Mouse (Mus musculus) stomach, embryonic 14.5 days (tissue): Measurements from ENCODE around the gene Serpinb1a. TPM values are rescaled to one million over a fixed set of nuclear protein-coding genes. Genes with fewer than 3 reads are reported as not detected.

Source experiments
- ATAC-seq: fragments of 200-750 bp; cut with Nextera tagmentation; 2 replicates; pipeline ENCODE4 v1.8.0; 2017; ENCODE audit warnings: low read depth, moderate TSS enrichment; ENCODE audit not compliant: insufficient number of reproducible peaks, insufficient read depth, low FRiP score
- H3K27ac ChIP-seq: fragments of 300-500 bp; sonication (generic); 2 replicates; pipeline ENCODE4 v1.5.1; 2014; ENCODE audit warnings: mild to moderate bottlenecking, low read length, moderate library complexity, mixed read lengths
- H3K27me3 ChIP-seq: fragments of 300-500 bp; sonication (generic); 2 replicates; pipeline ENCODE4 v1.6.1; 2014; ENCODE audit warnings: low read length, control low read depth, mixed read lengths; ENCODE audit not compliant: control insufficient read depth, insufficient read depth
- H3K36me3 ChIP-seq: fragments of 300-500 bp; sonication (generic); 2 replicates; pipeline ENCODE4 v1.6.1; 2014; ENCODE audit warnings: mild to moderate bottlenecking, control low read depth, low read length, moderate library complexity, mixed read lengths; ENCODE audit not compliant: control insufficient read depth, insufficient read depth
- H3K4me1 ChIP-seq: fragments of 300-500 bp; sonication (generic); 2 replicates; pipeline ENCODE4 v1.6.1; 2014; ENCODE audit warnings: low read length, control low read depth, mixed read lengths; ENCODE audit not compliant: control insufficient read depth, insufficient read depth
- H3K4me2 ChIP-seq: fragments of 300-500 bp; sonication (generic); replicated peaks from 2 replicates; pipeline ENCODE4 v1.6.1; 2014; ENCODE audit warnings: low read depth, low read length, control low read depth
- H3K4me3 ChIP-seq: fragments of 300-500 bp; sonication (generic); 2 replicates; pipeline ENCODE4 v1.5.1; 2014; ENCODE audit warnings: low read depth, low read length, control low read depth
- H3K9ac ChIP-seq: fragments of 300-500 bp; sonication (generic); replicated peaks from 2 replicates; pipeline ENCODE4 v1.6.1; 2014; ENCODE audit warnings: low read depth, mild to moderate bottlenecking, control low read depth, low read length, moderate library complexity, mixed read lengths
- H3K9me3 ChIP-seq: fragments of 300-500 bp; sonication (generic); 2 replicates; pipeline ENCODE4 v1.6.1; 2016; ENCODE audit warnings: low read depth, low read length, control low read depth; ENCODE audit not compliant: control insufficient read depth
- WGBS: fragments of 180-500 bp; shearing (Covaris S2); extraction: QIAGEN DNeasy Blood & Tissue Kit; methylation state at CpG from one replicate; pipeline ENCODE4 v1.1.7; 2014; 5-methylcytosine and 5-hydroxymethylcytosine counted together
- polyA plus RNA-seq: library from polyadenylated mRNA; unstranded; fragments of >200 nt; fragmentation: Nextera tagmentation; extraction: Ambion mirVana; gene quantifications from 2 replicates; pipeline ENCODE4 v1.2.1, GENCODE M21; 2014

Gene Serpinb1a
- polyA plus RNA-seq, 1 experiment from 2014 or later, result 21.2 TPM

DNA sequence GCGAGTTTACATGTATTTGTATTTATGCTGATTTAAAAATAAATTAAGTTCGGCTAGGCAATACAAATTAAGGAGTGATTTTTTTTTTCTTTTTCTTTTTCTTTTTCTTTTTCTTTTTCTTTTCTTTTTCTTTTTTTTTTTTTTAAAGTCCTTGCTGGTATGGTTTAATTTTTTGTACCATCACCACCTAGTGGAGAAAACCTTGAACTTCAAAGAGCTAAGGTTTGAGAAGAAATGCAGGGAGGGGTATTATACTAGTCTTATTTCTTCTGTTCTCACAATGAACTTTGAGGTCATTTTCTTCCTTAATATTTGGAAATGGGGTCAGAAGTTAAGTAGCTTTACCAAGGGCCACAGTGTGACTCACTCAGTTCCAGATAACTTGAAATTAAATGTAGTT lies 51.9 kb downstream of the Serpinb1a start:
- H3K4me3 ChIP-seq, result no peak overlapping the region
- H3K4me2 ChIP-seq, result no peak overlapping the region
- no peak overlapping the region for H3K9ac ChIP-seq
- peaks cover 16% of the 10 kb centered on the region; the same call in 1 of the 2 replicates for H3K4me1 ChIP-seq
- H3K9me3 ChIP-seq, result no peaks in the 10 kb centered on the region
- H3K27me3 ChIP-seq, result no peaks in the 10 kb centered on the region
- H3K36me3 ChIP-seq, result no peaks in the 10 kb centered on the region
- ATAC-seq, result no peak
- WGBS, result 59% methylated on average over 2 of the region's 2 CpGs
- H3K27ac ChIP-seq, result no peak overlapping the region

GRCm38 (mm10) chr13:32797085-32797484 lies 53.9 kb downstream of the Serpinb1a start:
- H3K4me3 ChIP-seq, result no peak overlapping the region
- no peak overlapping the region for H3K27ac ChIP-seq
- H3K36me3 ChIP-seq, result no peaks in the 10 kb centered on the region
- H3K9ac ChIP-seq, result no peak overlapping the region
- H3K27me3 ChIP-seq, result no peaks in the 10 kb centered on the region
- 93% methylated on average over 1 of the region's 1 CpGs for WGBS
- H3K4me2 ChIP-seq, result no peak overlapping the region
- H3K4me1 ChIP-seq, result peaks cover 4% of the 10 kb centered on the region; the same call in 1 of the 2 replicates
- no peak for ATAC-seq
- no peaks in the 10 kb centered on the region for H3K9me3 ChIP-seq

DNA sequence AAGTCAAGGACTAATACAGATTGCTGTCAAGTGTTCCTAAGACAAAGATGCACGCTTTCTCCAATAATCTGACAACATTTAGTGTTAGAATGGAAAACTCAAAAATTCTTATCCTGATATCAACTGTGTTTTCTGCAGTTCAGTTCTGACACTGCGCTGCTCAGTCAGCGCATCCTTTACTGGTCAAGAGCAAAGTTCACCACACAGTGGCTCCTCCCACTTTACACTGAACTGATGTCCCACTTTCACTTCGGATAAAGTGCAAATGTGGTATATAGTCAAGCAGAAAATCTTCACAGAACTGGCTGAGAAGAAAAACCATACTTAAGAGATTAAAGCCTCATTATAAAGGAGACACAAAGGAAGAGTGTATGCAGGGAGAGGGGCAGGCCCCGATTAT lies 55.8 kb downstream of the Serpinb1a start:
- no peak for ATAC-seq
- 85% methylated on average over 5 of the region's 5 CpGs for WGBS
- H3K4me3 ChIP-seq, result no peak overlapping the region
- H3K27me3 ChIP-seq, result no peaks in the 10 kb centered on the region
- H3K36me3 ChIP-seq, result no peaks in the 10 kb centered on the region
- H3K9me3 ChIP-seq, result no peaks in the 10 kb centered on the region
- no peak overlapping the region for H3K27ac ChIP-seq
- H3K4me2 ChIP-seq, result no peak overlapping the region
- H3K9ac ChIP-seq, result no peak overlapping the region
- H3K4me1 ChIP-seq, result no peaks in the 10 kb centered on the region

- H3K4me3 ChIP-seq, result no peak overlapping the region
- 68% methylated on average over 2 of the region's 2 CpGs for WGBS
- no peaks in the 10 kb centered on the region for H3K9me3 ChIP-seq
- H3K4me1 ChIP-seq, result no peaks in the 10 kb centered on the region
- no peak overlapping the region for H3K27ac ChIP-seq
- no peaks in the 10 kb centered on the region for H3K36me3 ChIP-seq
- H3K9ac ChIP-seq, result no peak overlapping the region
- H3K4me2 ChIP-seq, result no peak overlapping the region
- H3K27me3 ChIP-seq, result no peaks in the 10 kb centered on the region
- ATAC-seq, result no peak
Observed at GRCm38 (mm10) chr13:32794619-32795018, 56.4 kb downstream of the Serpinb1a start.

Other genes starting within 250 kb of the Serpinb1a start
- gene Mylk4, start 67.2 kb downstream of the Serpinb1a start, polyA plus RNA-seq, result 0.07 TPM in 1 of 2 replicates, not detected in the other
- gene Wrnip1, start 49.1 kb downstream of the Serpinb1a start, polyA plus RNA-seq, result 15.8 and 17.3 TPM in 2 replicates
- gene D930007J09Rik, start 48.3 kb downstream of the Serpinb1a start, polyA plus RNA-seq, result not detected in 2 replicates
- not detected in 2 replicates for gene Serpinb1c, start 47.0 kb upstream of the Serpinb1a start, polyA plus RNA-seq
- 2.6 and 2.8 TPM in 2 replicates for gene Serpinb6b, start 114.0 kb upstream of the Serpinb1a start, polyA plus RNA-seq
- 9.5 and 9.7 TPM in 2 replicates for gene Serpinb9, start 152.1 kb upstream of the Serpinb1a start, polyA plus RNA-seq
- not detected in 2 replicates for gene Serpinb9b, start 176.2 kb upstream of the Serpinb1a start, polyA plus RNA-seq
- gene Serpinb1b, start 227.4 kb upstream of the Serpinb1a start, polyA plus RNA-seq, result 0.69 and 1.1 TPM in 2 replicates